Mouse (Mus musculus) kidney, postnatal 0 days (tissue): ENCODE data around the gene Tmcc3. TPM values are rescaled to one million over a fixed set of nuclear protein-coding genes. Genes with fewer than 3 reads are reported as not detected.
A peak's percentile ranks its signal among the peaks of the same experiment; 100 is the strongest.

Experiments
- ATAC-seq: fragments of 200-750 bp; cut with Nextera tagmentation; replicated peaks from 2 replicates; pipeline ENCODE4 v1.8.0; 2017; ENCODE audit warnings: low read depth, moderate number of reproducible peaks, moderate TSS enrichment, moderate library complexity; ENCODE audit not compliant: low FRiP score
- DNase-seq: peaks from one replicate; pipeline ENCODE4 v3.0.0-alpha.2; 2016; ENCODE audit warnings: low spot score
- H3K27ac ChIP-seq: fragments of 300-500 bp; sonication (generic); 2 replicates; pipeline ENCODE4 v1.5.1; 2014; ENCODE audit warnings: mild to moderate bottlenecking
- H3K27me3 ChIP-seq: fragments of 300-500 bp; sonication (generic); 2 replicates; pipeline ENCODE4 v1.6.1; 2014; ENCODE audit warnings: low read length, mixed read lengths; ENCODE audit not compliant: insufficient read depth
- H3K36me3 ChIP-seq: fragments of 300-500 bp; sonication (generic); 2 replicates; pipeline ENCODE4 v1.6.1; 2014; ENCODE audit warnings: low read length, mixed read lengths; ENCODE audit not compliant: insufficient read depth
- H3K4me1 ChIP-seq: fragments of 300-500 bp; sonication (generic); replicated peaks from 2 replicates; pipeline ENCODE4 v1.6.1; 2014; ENCODE audit warnings: antibody characterized with exemption, low read length, mixed read lengths; ENCODE audit not compliant: insufficient read depth
- H3K4me2 ChIP-seq: fragments of 300-500 bp; sonication (generic); 2 replicates; pipeline ENCODE4 v1.6.1; 2014; ENCODE audit warnings: mild to moderate bottlenecking, low read length, moderate library complexity, mixed read lengths
- H3K4me3 ChIP-seq: fragments of 300-500 bp; sonication (generic); replicated peaks from 2 replicates; pipeline ENCODE4 v1.5.1; 2014; ENCODE audit warnings: low read depth, low read length
- H3K9ac ChIP-seq: fragments of 300-500 bp; sonication (generic); 2 replicates; pipeline ENCODE4 v1.6.1; 2014; ENCODE audit warnings: low read depth, low read length
- H3K9me3 ChIP-seq: fragments of 300-500 bp; sonication (generic); replicated peaks from 2 replicates; pipeline ENCODE4 v1.6.1; 2016; ENCODE audit warnings: low read length, inconsistent platforms, mixed read lengths
- CTCF ChIP-seq: IDR thresholded peaks from 2 replicates; pipeline ENCODE4 v1.5.1; 2016; ENCODE audit warnings: antibody characterized with exemption, low read depth, mild to moderate bottlenecking, moderate library complexity
- WGBS: fragments of 180-500 bp; shearing (Covaris S2); extraction: QIAGEN DNeasy Blood & Tissue Kit; methylation state at CpG from one replicate; pipeline ENCODE4 v1.1.7; 2014; 5-methylcytosine and 5-hydroxymethylcytosine counted together
- polyA plus RNA-seq: library from polyadenylated mRNA; unstranded; fragments of >200 nt; fragmentation: Nextera tagmentation; extraction: Ambion mirVana; gene quantifications from 2 replicates; pipeline ENCODE4 v1.2.1, GENCODE M21; 2015

The Tmcc3 gene
- polyA plus RNA-seq, 1 experiment from 2014 or later = 7.9 TPM

GRCm38 (mm10) chr10:94491006-94491405 is 179.3 kb downstream of the Tmcc3 start:
- 0 out of 2 replicates have a peak, but pooled peaks cover 3% of the 10 kb centered on the region for H3K4me1 ChIP-seq
- no peaks in the 10 kb centered on the region for H3K27me3 ChIP-seq
- 89% methylated on average over 3 of the region's 3 CpGs for WGBS
- ATAC-seq (no peak), DNase-seq (no peak)
- no peaks in the 10 kb centered on the region for H3K36me3 ChIP-seq
- no peak for TF ChIP-seq CTCF
- H3K4me3 ChIP-seq = no peak overlapping the region
- no peak overlapping the region for H3K4me2 ChIP-seq
- H3K27ac ChIP-seq = no peak overlapping the region
- H3K9me3 ChIP-seq = no peaks in the 10 kb centered on the region
- H3K9ac ChIP-seq = no peak overlapping the region

GRCm38 (mm10) chr10:94494403-94494846 is 182.7 kb downstream of the Tmcc3 start:
- 42% methylated on average over 8 of the region's 8 CpGs for WGBS
- Histone ChIP-seq H3K9me3 (no peaks in the 10 kb centered on the region), H3K4me1 (0 out of 2 replicates have a peak, but pooled peaks cover 3% of the 10 kb centered on the region), H3K27ac (no peak overlapping the region), H3K9ac (no peak overlapping the region), H3K36me3 (no peaks in the 10 kb centered on the region), H3K4me2 (no peak overlapping the region), H3K4me3 (no peak overlapping the region), H3K27me3 (no peaks in the 10 kb centered on the region)
- DNase-seq = peak; percentile 64
- no peak for ATAC-seq
- TF ChIP-seq CTCF = no peak

DNA sequence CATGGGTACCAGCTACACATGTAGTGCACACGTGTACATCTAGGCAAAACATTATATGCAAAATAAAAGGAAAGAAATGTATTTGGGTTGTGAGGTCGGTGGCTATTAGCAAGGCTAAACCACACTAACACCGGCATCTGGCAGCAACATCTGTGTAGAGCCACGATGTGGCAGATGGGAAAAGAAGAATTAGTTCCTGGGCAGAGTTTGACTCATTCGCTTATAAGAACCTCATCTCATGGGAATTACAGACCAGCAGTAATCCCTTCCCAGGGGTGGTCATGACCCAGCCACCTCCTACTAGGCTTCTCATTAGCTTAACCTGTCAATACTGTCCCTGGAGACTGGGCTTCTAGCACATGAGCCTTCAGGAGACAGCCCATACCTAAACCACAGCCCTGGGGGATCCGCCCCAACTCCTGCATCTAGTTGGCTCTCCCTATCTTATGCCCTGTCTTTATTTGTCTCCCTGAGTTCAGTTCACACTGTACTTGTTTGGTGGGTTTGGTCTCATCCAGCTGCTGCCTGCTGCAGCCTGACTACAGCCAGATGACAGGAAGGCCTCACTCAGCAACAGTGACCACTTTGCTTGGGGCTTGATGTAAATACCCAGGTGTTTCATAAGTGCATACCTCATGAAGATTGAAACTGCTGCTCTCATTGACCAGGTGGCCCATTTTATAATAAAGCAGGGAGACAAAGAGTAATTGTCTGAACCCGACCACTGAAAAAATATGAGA is 183.9 kb downstream of the Tmcc3 start:
- Histone ChIP-seq H3K27me3 (no peaks in the 10 kb centered on the region), H3K27ac (no peak overlapping the region)
- no peak for DNase-seq

GRCm38 (mm10) chr10:94496826-94497440 is 185.2 kb downstream of the Tmcc3 start:
- no peaks in the 10 kb centered on the region for H3K36me3 ChIP-seq
- no peak overlapping the region for H3K27ac ChIP-seq
- no peaks in the 10 kb centered on the region for H3K9me3 ChIP-seq
- no peaks in the 10 kb centered on the region for H3K27me3 ChIP-seq
- H3K4me3 ChIP-seq = no peak overlapping the region
- no peak overlapping the region for H3K4me2 ChIP-seq
- 72% methylated on average over 8 of the region's 8 CpGs for WGBS
- ATAC-seq (no peak), DNase-seq (no peak)
- TF ChIP-seq CTCF = no peak
- no peak overlapping the region for H3K9ac ChIP-seq
- 0 out of 2 replicates have a peak, but pooled peaks cover 3% of the 10 kb centered on the region for H3K4me1 ChIP-seq

More for the DNA sequence above, 183.9 kb downstream of the Tmcc3 start:
- ATAC-seq = no peak
- no peak for TF ChIP-seq CTCF
- no peak overlapping the region for H3K4me3 ChIP-seq
- no peak overlapping the region for H3K4me2 ChIP-seq
- H3K36me3 ChIP-seq = no peaks in the 10 kb centered on the region
- H3K4me1 ChIP-seq = 0 out of 2 replicates have a peak, but pooled peaks cover 3% of the 10 kb centered on the region
- WGBS = 88% methylated on average over 7 of the region's 7 CpGs
- H3K9me3 ChIP-seq = no peaks in the 10 kb centered on the region
- no peak overlapping the region for H3K9ac ChIP-seq

- no peak overlapping the region for H3K4me2 ChIP-seq
- 40% methylated on average over 16 of the region's 16 CpGs for WGBS
- no peak for ATAC-seq
These were observed 188.6 kb downstream of the Tmcc3 start for GRCm38 (mm10) chr10:94500210-94500876.

GRCm38 (mm10) chr10:94500877-94501273 is 189.1 kb downstream of the Tmcc3 start:
- no peak for TF ChIP-seq CTCF

More at GRCm38 (mm10) chr10:94500210-94500876, 188.6 kb downstream of the Tmcc3 start:
- H3K4me1 ChIP-seq = no peaks in the 10 kb centered on the region
- peak; percentile 24 for DNase-seq
- H3K9me3 ChIP-seq = no peaks in the 10 kb centered on the region
- H3K36me3 ChIP-seq = no peaks in the 10 kb centered on the region
- no peak overlapping the region for H3K9ac ChIP-seq
- TF ChIP-seq CTCF = no peak
- no peaks in the 10 kb centered on the region for H3K27me3 ChIP-seq
- no peak overlapping the region for H3K4me3 ChIP-seq
- no peak overlapping the region for H3K27ac ChIP-seq

More at GRCm38 (mm10) chr10:94500877-94501273, 189.1 kb downstream of the Tmcc3 start:
- no peak overlapping the region for H3K27ac ChIP-seq
- DNase-seq (no peak), ATAC-seq (no peak)
- H3K4me1 ChIP-seq = no peaks in the 10 kb centered on the region
- no peak overlapping the region for H3K9ac ChIP-seq
- WGBS = 84% methylated on average over 7 of the region's 7 CpGs
- no peaks in the 10 kb centered on the region for H3K9me3 ChIP-seq
- H3K36me3 ChIP-seq = no peaks in the 10 kb centered on the region
- H3K27me3 ChIP-seq = no peaks in the 10 kb centered on the region
- no peak overlapping the region for H3K4me2 ChIP-seq
- no peak overlapping the region for H3K4me3 ChIP-seq
